In the genomic region with DNA sequence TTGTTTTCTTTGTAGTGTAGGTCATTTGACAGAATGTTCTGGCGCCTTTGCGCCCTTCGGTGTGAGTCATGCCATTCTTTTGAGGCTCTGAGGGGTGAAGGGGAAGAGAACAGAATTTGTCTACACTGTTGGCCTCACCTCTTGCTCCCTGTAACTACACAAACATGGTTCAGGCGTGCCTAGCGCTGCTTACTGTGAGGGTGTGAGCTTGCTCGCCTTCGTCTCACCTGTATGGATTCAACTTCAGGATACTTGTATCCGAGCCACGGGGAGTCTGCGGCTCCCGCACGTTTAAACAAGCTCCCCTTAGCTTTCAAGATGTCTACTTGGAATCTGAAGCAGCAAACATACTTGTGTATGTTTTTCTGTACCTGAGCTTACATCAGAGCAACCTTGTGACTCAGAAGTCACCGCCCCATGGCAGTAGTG, we compare ENCODE assay signal across 9 mouse cellular contexts. TPM values are rescaled to one million over a fixed set of nuclear protein-coding genes. Genes with fewer than 3 reads are reported as not detected.
DNase-seq lines count a peak whose midpoint lies in the region; ATAC-seq lines count a peak whose summit lies in the region.
"Had no signal": no experiment of that assay in that cellular context is flagged by ENCODE, and none has a peak within 500 bp of the region (broad histone marks: within the 10 kb centered on the region; RNA-seq: fewer than 3 reads in every experiment).

No protein-coding gene starts in this region.

- WGBS in heart, embryonic 10.5 days = 74% methylated on average over 13 of the region's 13 CpGs
- 87% methylated on average over 13 of the region's 13 CpGs for WGBS in neural tube, embryonic 13.5 days
- WGBS in heart, embryonic 16.5 days = 75% methylated on average over 13 of the region's 13 CpGs

- DNase-seq in heart, embryonic 10.5 days (ENCODE audit: low spot score) = no peak
- DNase-seq in heart, adult 8-10 months (ENCODE audit: low spot score) = no peak
- no peak for DNase-seq in neural tube, embryonic 10.5 days (ENCODE audit: extremely low spot score, low spot score)
- DNase-seq in lung, postnatal 4 days = peak; percentile 66 to 84
- DNase-seq in thymus, postnatal 0 days (ENCODE audit: low spot score) = no peak
- DNase-seq in cerebellum, adult 11 months = no peak
- DNase-seq: spleen, adult 18-20 months had no signal

- H3K4me3 ChIP-seq in heart, embryonic 10.5 days = no peak overlapping the region
- H3K4me3 ChIP-seq in neural tube, embryonic 13.5 days = no peak overlapping the region
- no peak overlapping the region for H3K4me3 ChIP-seq in heart, embryonic 16.5 days (ENCODE audit: low read length)

- peaks cover 37% of the 10 kb centered on the region for H3K4me1 ChIP-seq in heart, embryonic 10.5 days
- H3K4me1 ChIP-seq in neural tube, embryonic 13.5 days (replicated peaks) = peaks cover 27% of the 10 kb centered on the region
- peaks cover 25% of the 10 kb centered on the region for H3K4me1 ChIP-seq in heart, embryonic 16.5 days (ENCODE audit: control insufficient read depth, insufficient read depth, low read length)

- ATAC-seq in neural tube, embryonic 13.5 days (ENCODE audit: low read depth) = no peak
- no peak for ATAC-seq in heart, embryonic 16.5 days (replicated peaks; ENCODE audit: extremely low read depth, insufficient read depth, low FRiP score)

- H3K36me3 ChIP-seq in heart, embryonic 10.5 days = peaks cover 22% of the 10 kb centered on the region
- H3K36me3 ChIP-seq in neural tube, embryonic 13.5 days = peaks cover 32% of the 10 kb centered on the region
- peaks cover 12% of the 10 kb centered on the region for H3K36me3 ChIP-seq in heart, embryonic 16.5 days (ENCODE audit: control insufficient read depth, insufficient read depth)

- H3K27ac ChIP-seq in heart, embryonic 10.5 days = peak overlapping the region; percentile 75
- peak overlapping the region; percentile 77; the same call in 1 of the 2 replicates for H3K27ac ChIP-seq in neural tube, embryonic 13.5 days (replicated peaks)
- H3K27ac ChIP-seq in heart, embryonic 16.5 days (ENCODE audit: low read length) = peak overlapping the region; percentile 69

- no peak overlapping the region for H3K4me2 ChIP-seq in neural tube, embryonic 13.5 days
- 0 out of 2 replicates have a peak overlapping the region, but pooled peaks have one; percentile 7 for H3K4me2 ChIP-seq in heart, embryonic 16.5 days (ENCODE audit: low read depth, low read length)

- H3K9me3 ChIP-seq in heart, embryonic 10.5 days = no peaks in the 10 kb centered on the region
- H3K9me3 ChIP-seq in neural tube, embryonic 13.5 days = no peaks in the 10 kb centered on the region
- no peaks in the 10 kb centered on the region for H3K9me3 ChIP-seq in heart, embryonic 16.5 days (replicated peaks; ENCODE audit: control insufficient read depth, low read length)

- no peaks in the 10 kb centered on the region for H3K27me3 ChIP-seq in heart, embryonic 10.5 days (ENCODE audit: insufficient read depth, poor library complexity, severe bottlenecking)
- H3K27me3 ChIP-seq in neural tube, embryonic 13.5 days = no peaks in the 10 kb centered on the region
- H3K27me3 ChIP-seq in heart, embryonic 16.5 days (ENCODE audit: control insufficient read depth, insufficient read depth, low read length) = no peaks in the 10 kb centered on the region

- 0 out of 2 replicates have a peak overlapping the region, but pooled peaks have one; percentile 13 for H3K9ac ChIP-seq in neural tube, embryonic 13.5 days
- no peak overlapping the region for H3K9ac ChIP-seq in heart, embryonic 16.5 days (ENCODE audit: low read length)

RNA-seq across cellular contexts. Expression of a gene that starts 17.3 kb away (rescaled TPM):
- polyA plus RNA-seq in heart, embryonic 10.5 days (2016; fragmentation: Nextera tagmentation; extraction: Ambion mirVana) = 15.3 and 25.7 TPM in 2 replicates
- total RNA-seq in heart, adult 8-10 months (2022) = 10 to 100 TPM in 2 of 4 experiments, 1 to 10 TPM in 2; 8.5 to 23.4 (median 11.4) TPM
- 57.9 and 60.4 TPM in 2 replicates for polyA plus RNA-seq in neural tube, embryonic 13.5 days (2015; fragmentation: Nextera tagmentation; extraction: Ambion mirVana)
- polyA plus RNA-seq in heart, embryonic 16.5 days (2015; fragmentation: Nextera tagmentation; extraction: Ambion mirVana) = 12.8 and 13.9 TPM in 2 replicates
- 15.7 and 16.7 TPM in 2 replicates for polyA plus RNA-seq in thymus, postnatal 0 days (2015; fragmentation: Nextera tagmentation; extraction: Ambion mirVana)

RNA-seq across cellular contexts. Expression of a gene that starts 43.3 kb away (rescaled TPM):
- 403 and 488 TPM in 2 replicates for polyA plus RNA-seq in heart, embryonic 10.5 days (2016; fragmentation: Nextera tagmentation; extraction: Ambion mirVana)
- 100 to 1,000 TPM; 275 to 312 (median 290) TPM for total RNA-seq in heart, adult 8-10 months (2022)
- 369 and 374 TPM in 2 replicates for polyA plus RNA-seq in neural tube, embryonic 13.5 days (2015; fragmentation: Nextera tagmentation; extraction: Ambion mirVana)
- 331 and 367 TPM in 2 replicates for polyA plus RNA-seq in heart, embryonic 16.5 days (2015; fragmentation: Nextera tagmentation; extraction: Ambion mirVana)
- polyA plus RNA-seq in thymus, postnatal 0 days (2015; fragmentation: Nextera tagmentation; extraction: Ambion mirVana) = 509 and 526 TPM in 2 replicates

RNA-seq across cellular contexts. Expression of a gene that starts 43.4 kb away (rescaled TPM):
- polyA plus RNA-seq in heart, embryonic 10.5 days (2016; fragmentation: Nextera tagmentation; extraction: Ambion mirVana) = 0.16 and 0.51 TPM in 2 replicates
- total RNA-seq in heart, adult 8-10 months (2022) = under 1 TPM; 0.12 to 0.29 (median 0.22) TPM
- polyA plus RNA-seq in neural tube, embryonic 13.5 days (2015; fragmentation: Nextera tagmentation; extraction: Ambion mirVana) = 0.29 and 0.50 TPM in 2 replicates
- polyA plus RNA-seq in heart, embryonic 16.5 days (2015; fragmentation: Nextera tagmentation; extraction: Ambion mirVana) = 2.7 and 2.9 TPM in 2 replicates
- polyA plus RNA-seq in thymus, postnatal 0 days (2015; fragmentation: Nextera tagmentation; extraction: Ambion mirVana) = 8.5 and 9.6 TPM in 2 replicates

Comparison
In these comparisons a context has a peak if more than half of its experiments do, and no peak if none do; other contexts are left out.
1. DNase-seq: peak in lung, postnatal 4 days (2 of 2); none in heart, embryonic 10.5 days (single experiment), heart, adult 8-10 months (single experiment), neural tube, embryonic 10.5 days (single experiment), thymus, postnatal 0 days (single experiment) and cerebellum, adult 11 months (single experiment).
2. Peak in every context shown above with its lines, with median percentiles within 50 percentile points of each other: H3K27ac ChIP-seq.